Comparison of ENCODE assay signal across 19 mouse cellular contexts in the genomic region with DNA sequence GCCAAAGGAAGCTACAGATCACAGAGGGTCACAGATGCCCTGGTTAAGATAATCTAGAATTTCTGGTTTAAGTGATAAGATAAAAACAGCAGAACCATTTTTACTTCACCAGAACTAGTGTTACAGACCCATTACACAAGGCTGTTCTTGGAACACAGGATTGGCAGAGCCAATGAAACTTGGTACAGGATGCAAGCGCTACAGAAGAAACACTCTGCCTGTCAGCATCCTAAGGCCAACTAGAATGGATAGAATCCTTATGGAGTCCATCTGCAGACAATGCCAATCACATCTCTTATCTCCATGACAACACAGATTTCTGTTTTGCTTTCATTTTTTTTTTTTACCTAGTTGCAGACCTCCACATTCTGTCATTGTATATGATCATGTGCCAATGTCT.
DNase-seq lines count a peak whose midpoint lies in the region; ATAC-seq and TF ChIP-seq lines count a peak whose summit lies in the region.
"Had no signal": no experiment of that assay in that cellular context is flagged by ENCODE, and none has a peak within 500 bp of the region (broad histone marks: within the 10 kb centered on the region; RNA-seq: fewer than 3 reads in every experiment).

No protein-coding gene starts in this region.

- H3K4me1 ChIP-seq in hindbrain, embryonic 11.5 days (replicated peaks; ENCODE audit: control insufficient read depth, insufficient read depth, low read length), result no peaks in the 10 kb centered on the region
- peaks cover 17% of the 10 kb centered on the region for H3K4me1 ChIP-seq in hindbrain, embryonic 10.5 days (replicated peaks)
- peaks cover 11% of the 10 kb centered on the region for H3K4me1 ChIP-seq in G1E (ENCODE audit: insufficient read depth, low read depth, low read length)
- peaks cover 20% of the 10 kb centered on the region for H3K4me1 ChIP-seq in midbrain, embryonic 15.5 days
- H3K4me1 ChIP-seq: embryonic facial prominence, embryonic 15.5 days; heart, embryonic 10.5 days; limb, embryonic 10.5 days had no signal

- H3K4me2 ChIP-seq in hindbrain, embryonic 11.5 days (replicated peaks; ENCODE audit: low read depth, low read length), result no peak overlapping the region
- H3K4me2 ChIP-seq in midbrain, embryonic 15.5 days, result no peak overlapping the region
- H3K4me2 ChIP-seq: embryonic facial prominence, embryonic 15.5 days had no signal

- no peaks in the 10 kb centered on the region for H3K36me3 ChIP-seq in hindbrain, embryonic 11.5 days (ENCODE audit: control insufficient read depth, insufficient read depth, low read length)
- H3K36me3 ChIP-seq in hindbrain, embryonic 10.5 days, result no peaks in the 10 kb centered on the region
- no peaks in the 10 kb centered on the region for H3K36me3 ChIP-seq in G1E (replicated peaks)
- no peaks in the 10 kb centered on the region for H3K36me3 ChIP-seq in midbrain, embryonic 15.5 days (replicated peaks)
- H3K36me3 ChIP-seq: embryonic facial prominence, embryonic 15.5 days; heart, embryonic 10.5 days; limb, embryonic 10.5 days had no signal

- peak; percentile 17; the same call in 1 of the 2 replicates for ATAC-seq in hindbrain, embryonic 11.5 days (ENCODE audit: low FRiP score)
- ATAC-seq in G1E (ENCODE audit: extremely low read depth, insufficient number of reproducible peaks, low FRiP score, poor library complexity, severe bottlenecking), result peak; percentile 22; the same call in 1 of the 2 replicates
- ATAC-seq in midbrain, embryonic 15.5 days (replicated peaks), result peak; percentile 28; the same call in 1 of the 2 replicates
- ATAC-seq in megakaryocyte, adult 5-6 weeks (ENCODE audit: poor library complexity, severe bottlenecking), result no peak
- ATAC-seq: liver, postnatal 0 days had no signal

- no peak overlapping the region for H3K4me3 ChIP-seq in hindbrain, embryonic 11.5 days (ENCODE audit: low read depth, low read length)
- H3K4me3 ChIP-seq in hindbrain, embryonic 10.5 days, result no peak overlapping the region
- H3K4me3 ChIP-seq in G1E (ENCODE audit: low read depth, low read length), result no peak overlapping the region
- no peak overlapping the region for H3K4me3 ChIP-seq in midbrain, embryonic 15.5 days
- H3K4me3 ChIP-seq: embryonic facial prominence, embryonic 15.5 days; heart, embryonic 10.5 days; limb, embryonic 10.5 days; myocyte had no signal

- no peaks in the 10 kb centered on the region for H3K27me3 ChIP-seq in hindbrain, embryonic 11.5 days (ENCODE audit: control insufficient read depth, insufficient read depth, low read length)
- no peaks in the 10 kb centered on the region for H3K27me3 ChIP-seq in hindbrain, embryonic 10.5 days (ENCODE audit: insufficient read depth, poor library complexity, severe bottlenecking)
- H3K27me3 ChIP-seq in G1E (ENCODE audit: insufficient read depth, low read length), result no peaks in the 10 kb centered on the region
- no peaks in the 10 kb centered on the region for H3K27me3 ChIP-seq in midbrain, embryonic 15.5 days (replicated peaks)
- H3K27me3 ChIP-seq: embryonic facial prominence, embryonic 15.5 days had no signal

- TF ChIP-seq CTCF in G1E (IDR thresholded peaks at IDR 0.05; ENCODE audit: low read depth, low read length), result no peak

- no peaks in the 10 kb centered on the region for H3K9me3 ChIP-seq in hindbrain, embryonic 11.5 days (ENCODE audit: control insufficient read depth, low read length)
- H3K9me3 ChIP-seq in hindbrain, embryonic 10.5 days, result no peaks in the 10 kb centered on the region
- H3K9me3 ChIP-seq in G1E (replicated peaks), result no peaks in the 10 kb centered on the region
- H3K9me3 ChIP-seq in midbrain, embryonic 15.5 days, result no peaks in the 10 kb centered on the region
- H3K9me3 ChIP-seq: embryonic facial prominence, embryonic 15.5 days; heart, embryonic 10.5 days; limb, embryonic 10.5 days had no signal

- H3K9ac ChIP-seq in hindbrain, embryonic 11.5 days (ENCODE audit: low read depth, low read length), result no peak overlapping the region
- H3K9ac ChIP-seq in midbrain, embryonic 15.5 days, result no peak overlapping the region
- H3K9ac ChIP-seq: embryonic facial prominence, embryonic 15.5 days; liver, postnatal 0 days had no signal

- no peak overlapping the region for H3K27ac ChIP-seq in hindbrain, embryonic 11.5 days (ENCODE audit: low read depth, low read length)
- no peak overlapping the region for H3K27ac ChIP-seq in hindbrain, embryonic 10.5 days
- H3K27ac ChIP-seq in midbrain, embryonic 15.5 days, result peak overlapping the region; percentile 71
- H3K27ac ChIP-seq: embryonic facial prominence, embryonic 15.5 days; heart, embryonic 10.5 days; limb, embryonic 10.5 days had no signal

- DNase-seq in hindbrain, embryonic 11.5 days (ENCODE audit: low spot score), result peak; percentile 2
- DNase-seq in hindbrain, embryonic 10.5 days (ENCODE audit: low spot score), result no peak
- no peak for DNase-seq in G1E (ENCODE audit: low spot score)
- DNase-seq in brain, embryonic 18.5 days (ENCODE audit: low read depth, low spot score), result peak; percentile 22
- DNase-seq in gastrocnemius, postnatal 10 days, result no peak
- DNase-seq: adrenal gland, adult 8-10 months; cerebellum, adult 11-12 months; heart, postnatal 10 days; kidney, adult 2 months; kidney, postnatal 10 days; liver, postnatal 0 days; lung, postnatal 10 days; right cerebral cortex, adult 18-20 months had no signal

- WGBS in hindbrain, embryonic 11.5 days, result 82% methylated on average over 1 of the region's 1 CpGs
- 82% methylated on average over 1 of the region's 1 CpGs for WGBS in hindbrain, embryonic 10.5 days
- WGBS in midbrain, embryonic 15.5 days, result 84% methylated on average over 1 of the region's 1 CpGs

Comparison
In these comparisons a context has a peak if more than half of its experiments do, and no peak if none do; other contexts are left out.
1. DNase-seq: peak in hindbrain, embryonic 11.5 days (single experiment) and brain, embryonic 18.5 days (single experiment); none in hindbrain, embryonic 10.5 days (single experiment), G1E (single experiment) and gastrocnemius, postnatal 10 days (single experiment).